Comparison of ENCODE assay signal across 8 mouse cellular contexts in genomic region chr15:25623556-25624180, GRCm38 (mm10). TPM values are rescaled to one million over a fixed set of nuclear protein-coding genes. Genes with fewer than 3 reads are reported as not detected.
DNase-seq lines count a peak whose midpoint lies in the region; ATAC-seq and TF ChIP-seq lines count a peak whose summit lies in the region.

No protein-coding gene starts in this region.

- DNase-seq in embryo, embryonic 9.5 days (ENCODE audit: extremely low spot score): peak; percentile 25
- DNase-seq in embryo, embryonic 10 days (ENCODE audit: low spot score): no peak
- peak; percentile 14 for DNase-seq in thymus, postnatal 14 days
- no peak for DNase-seq in thymus, postnatal 25 days
- DNase-seq in liver, embryonic 13.5 days: no peak
- DNase-seq in stomach, postnatal 0 days (ENCODE audit: low spot score): no peak
- DNase-seq in left cerebral cortex, postnatal 14 days (ENCODE audit: low spot score in 2 of 2): no peak
- DNase-seq in natural killer cell, adult 2 months (ENCODE audit: low spot score in 2 of 2): no peak

- no peaks in the 10 kb centered on the region for H3K9me3 ChIP-seq in liver, embryonic 13.5 days (replicated peaks)
- no peaks in the 10 kb centered on the region for H3K9me3 ChIP-seq in stomach, postnatal 0 days (ENCODE audit: control insufficient read depth, low read length)

- intact Hi-C loops in left cerebral cortex, postnatal 14 days (cut with DNase I): loop anchor here (10.0 kb wide), 1 partner anchor 179 kb away; no protein-coding TSS in a partner anchor

- TF ChIP-seq EP300 in stomach, postnatal 0 days (optimal IDR thresholded peaks at IDR 0.05): no peak

- WGBS in liver, embryonic 13.5 days (ENCODE audit: insufficient replicate concordance): 9% methylated on average over 9 of the region's 9 CpGs
- WGBS in stomach, postnatal 0 days: 2% methylated on average over 9 of the region's 9 CpGs

- peak overlapping the region; percentile 88 for H3K4me2 ChIP-seq in liver, embryonic 13.5 days
- peak overlapping the region; percentile 82 for H3K4me2 ChIP-seq in stomach, postnatal 0 days (replicated peaks; ENCODE audit: low read depth)

- peaks cover 37% of the 10 kb centered on the region for H3K4me1 ChIP-seq in liver, embryonic 13.5 days (replicated peaks)
- H3K4me1 ChIP-seq in stomach, postnatal 0 days (replicated peaks; ENCODE audit: control insufficient read depth, insufficient read depth): peaks cover 6% of the 10 kb centered on the region; the same call in 1 of the 2 replicates

- ATAC-seq in liver, embryonic 13.5 days (ENCODE audit: low read depth): no peak
- no peak for ATAC-seq in stomach, postnatal 0 days (ENCODE audit: low FRiP score, low TSS enrichment)

- H3K27me3 ChIP-seq in liver, embryonic 13.5 days: peaks cover 33% of the 10 kb centered on the region
- no peaks in the 10 kb centered on the region for H3K27me3 ChIP-seq in stomach, postnatal 0 days (ENCODE audit: control insufficient read depth, insufficient read depth, low read length)

- H3K27ac ChIP-seq in liver, embryonic 13.5 days: no peak overlapping the region
- H3K27ac ChIP-seq in stomach, postnatal 0 days (replicated peaks): peak overlapping the region; percentile 98

- no peak for TF ChIP-seq CTCF in stomach, postnatal 0 days (IDR thresholded peaks at IDR 0.05; ENCODE audit: low read depth)

- H3K36me3 ChIP-seq in liver, embryonic 13.5 days: no peaks in the 10 kb centered on the region
- no peaks in the 10 kb centered on the region; the same call in 1 of the 2 replicates for H3K36me3 ChIP-seq in stomach, postnatal 0 days (ENCODE audit: control insufficient read depth, insufficient read depth, low read length)

- H3K4me3 ChIP-seq in liver, embryonic 13.5 days (replicated peaks): peak overlapping the region; percentile 70
- H3K4me3 ChIP-seq in stomach, postnatal 0 days (ENCODE audit: low read depth, low read length): peak overlapping the region; percentile 90

- peak overlapping the region; percentile 73 for H3K9ac ChIP-seq in liver, embryonic 13.5 days
- peak overlapping the region; percentile 90 for H3K9ac ChIP-seq in stomach, postnatal 0 days (ENCODE audit: low read length)

RNA-seq across cellular contexts. Expression of gene Myo10, which starts 1.3 kb away (rescaled TPM):
- 3.8 and 4.1 TPM in 2 replicates for polyA plus RNA-seq in liver, embryonic 13.5 days (2015; fragmentation: Nextera tagmentation; extraction: Ambion mirVana)
- polyA plus RNA-seq in stomach, postnatal 0 days (2015; fragmentation: Nextera tagmentation; extraction: Ambion mirVana): 13.1 and 15.8 TPM in 2 replicates
- total RNA-seq in left cerebral cortex, postnatal 14 days (2021): 10 to 100 TPM; 44.0 to 48.1 TPM

Comparison
In these comparisons a context has a peak if more than half of its experiments do, and no peak if none do; other contexts are left out.
1. DNase-seq: peak in embryo, embryonic 9.5 days (single experiment) and thymus, postnatal 14 days (single experiment); none in embryo, embryonic 10 days (single experiment), thymus, postnatal 25 days (single experiment), liver, embryonic 13.5 days (single experiment), stomach, postnatal 0 days (single experiment), left cerebral cortex, postnatal 14 days (0 of 2) and natural killer cell, adult 2 months (0 of 2).